Mouse (Mus musculus) CD8-positive naive resting alpha-beta T cell, adult 2 months (primary cell): ENCODE measurements around the gene Hip1r.
"Not testable (repeated sequence)": the region's sequence is repeated elsewhere in the genome, so short reads cannot be mapped to it uniquely, and the experiment has no call there.

Source experiments
- DNase-seq, 2 experiments: peaks; one replicate each; pipeline ENCODE4 v3.0.0; 2022; ENCODE audit warnings: low read depth in 2 of 2, low spot score in 2 of 2

The Hip1r gene

GRCm38 (mm10) chr5:124034471-124034870 lies 61.0 kb downstream of the Hip1r start:
- peak; percentile 78 to 80 for DNase-seq

- peak; percentile 71 to 73 for DNase-seq
These were observed 62.0 kb downstream of the Hip1r start for GRCm38 (mm10) chr5:124035406-124035805.

- peak; percentile 86 to 89 for DNase-seq
These were observed 62.4 kb downstream of the Hip1r start for GRCm38 (mm10) chr5:124035806-124036205.

- DNase-seq = peak; percentile 65 to 66
These were observed 62.9 kb downstream of the Hip1r start for GRCm38 (mm10) chr5:124036341-124036740.

- peak; percentile 52 to 61 for DNase-seq
These were observed 63.4 kb downstream of the Hip1r start for GRCm38 (mm10) chr5:124036836-124037235.

- no peak for DNase-seq
These were observed 66.2 kb downstream of the Hip1r start for GRCm38 (mm10) chr5:124039602-124040001.

GRCm38 (mm10) chr5:124041097-124041496 lies 67.7 kb downstream of the Hip1r start:
- DNase-seq = no peak

- no peak for DNase-seq
These were observed 70.0 kb downstream of the Hip1r start for GRCm38 (mm10) chr5:124043212-124043978.

GRCm38 (mm10) chr5:124043999-124044398 lies 70.6 kb downstream of the Hip1r start:
- DNase-seq = no peak

- DNase-seq = no peak
These were observed 72.1 kb downstream of the Hip1r start for GRCm38 (mm10) chr5:124045453-124046010.

GRCm38 (mm10) chr5:124046741-124047401 lies 73.4 kb downstream of the Hip1r start:
- DNase-seq = no peak

- no peak for DNase-seq
These were observed 76.0 kb downstream of the Hip1r start for GRCm38 (mm10) chr5:124049249-124050045.

- peak; percentile 37 to 43 for DNase-seq
These were observed 76.9 kb downstream of the Hip1r start for GRCm38 (mm10) chr5:124050095-124051050.

GRCm38 (mm10) chr5:124051899-124052491 lies 78.6 kb downstream of the Hip1r start:
- peak; percentile 18 to 19 for DNase-seq

GRCm38 (mm10) chr5:124052641-124053040 lies 79.2 kb downstream of the Hip1r start:
- DNase-seq = not testable (repeated sequence)
